Mouse (Mus musculus) megakaryocyte, adult 5-6 weeks (primary cell): ENCODE measurements around the gene Srd5a2. TPM values are rescaled to one million over a fixed set of nuclear protein-coding genes. Genes with fewer than 3 reads are reported as not detected.

ENCODE experiments used
- ATAC-seq: 2 replicates; pipeline ENCODE4 v1.8.0; 2016; ENCODE audit warnings: mild to moderate bottlenecking, inconsistent platforms; ENCODE audit not compliant: poor library complexity, severe bottlenecking
- total RNA-seq, 2 experiments: library from RNA; stranded (forward) in 1 of 2; stranded (reverse) in 1 of 2; fragments of 153-499, 151-499 nt in 1 of 2; fragments of 221-1000, 200-1000 nt in 1 of 2; gene quantifications; 2 replicates each; pipeline versions ENCODE4 v1.2.3 to v1.2.4; 2015 to 2017

The Srd5a2 gene
- total RNA-seq, 2 experiments from 2014 or later, result not detected

- ATAC-seq, result no peak
These were observed 61.1 kb downstream of the Srd5a2 start for GRCm38 (mm10) chr17:73986571-73986970.

DNA sequence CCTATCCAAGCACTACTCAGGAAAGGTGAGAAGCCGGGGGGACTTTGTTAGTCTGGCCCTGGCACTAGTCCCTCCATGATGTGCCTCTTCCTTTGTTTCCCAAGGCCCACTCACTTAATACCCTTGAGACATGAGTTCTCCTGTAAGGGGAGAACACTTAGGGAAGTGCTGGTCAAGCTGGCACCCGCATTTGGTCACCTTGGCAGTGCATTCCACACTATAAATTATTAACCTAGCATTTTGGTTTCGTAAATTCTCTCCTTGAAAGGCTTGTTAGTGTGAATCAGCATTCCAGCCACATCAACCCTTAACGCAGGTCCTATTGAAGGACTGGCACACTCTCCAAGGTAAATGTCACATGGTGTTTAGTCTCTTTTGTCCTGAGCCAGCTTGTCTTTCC is 61.8 kb downstream of the Srd5a2 start:
- no peak for ATAC-seq

DNA sequence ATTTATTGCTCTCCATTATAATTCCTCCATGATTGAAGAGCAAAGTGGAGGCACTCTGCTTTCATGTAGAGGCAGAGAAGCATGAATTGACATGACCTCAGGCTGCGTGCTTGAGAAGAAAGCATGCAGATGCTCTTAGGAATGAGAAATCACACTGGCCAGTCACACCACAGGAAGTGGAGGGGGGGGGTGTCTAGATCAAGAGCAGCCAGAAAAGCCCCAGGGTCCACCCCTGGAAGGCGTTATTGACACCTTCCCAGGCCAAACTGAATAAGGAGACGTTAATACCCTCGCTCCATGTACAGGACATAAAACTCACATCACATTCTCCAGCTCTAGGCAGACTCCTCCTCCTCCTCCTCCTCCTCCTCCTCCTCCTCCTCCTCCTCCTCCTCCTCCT is 63.2 kb downstream of the Srd5a2 start:
- no peak for ATAC-seq

DNA sequence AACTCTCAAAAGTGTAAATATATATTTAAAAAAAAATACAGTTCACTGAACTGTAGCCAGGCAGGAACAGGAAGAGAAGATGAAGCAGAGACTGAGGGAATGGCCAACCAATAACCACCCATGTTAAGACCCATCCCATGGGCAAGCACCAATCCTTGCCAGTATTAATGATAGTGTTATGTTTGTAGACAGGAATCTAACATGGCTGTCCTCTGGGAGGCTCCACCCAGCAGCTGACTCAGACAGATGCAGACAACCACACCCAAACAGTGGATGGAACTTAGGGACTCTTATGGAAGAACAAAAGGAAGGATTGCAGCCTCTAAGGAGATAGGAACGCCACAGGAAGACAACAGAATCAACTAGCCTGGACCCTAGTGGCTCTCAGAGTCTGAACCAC is 64.8 kb downstream of the Srd5a2 start:
- no peak for ATAC-seq

DNA sequence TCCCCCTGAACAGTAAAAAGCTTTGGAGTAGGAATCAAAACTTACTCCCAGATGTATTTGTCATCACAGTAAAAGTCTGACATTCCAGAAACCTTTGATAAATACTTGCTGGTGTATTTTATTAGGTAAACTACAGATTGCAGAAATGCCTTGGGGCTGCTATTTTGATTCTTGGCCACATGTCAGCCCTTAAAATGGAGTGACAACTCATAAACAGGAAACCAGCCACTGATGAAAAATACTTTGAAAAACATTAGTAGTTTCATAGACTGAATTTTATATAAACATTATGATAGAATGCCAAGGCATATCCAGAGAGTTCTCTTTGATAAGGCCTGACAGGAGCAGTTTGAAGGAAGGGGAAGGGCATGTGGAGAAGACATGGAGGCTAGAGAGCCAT is 71.7 kb downstream of the Srd5a2 start:
- ATAC-seq, result no peak

DNA sequence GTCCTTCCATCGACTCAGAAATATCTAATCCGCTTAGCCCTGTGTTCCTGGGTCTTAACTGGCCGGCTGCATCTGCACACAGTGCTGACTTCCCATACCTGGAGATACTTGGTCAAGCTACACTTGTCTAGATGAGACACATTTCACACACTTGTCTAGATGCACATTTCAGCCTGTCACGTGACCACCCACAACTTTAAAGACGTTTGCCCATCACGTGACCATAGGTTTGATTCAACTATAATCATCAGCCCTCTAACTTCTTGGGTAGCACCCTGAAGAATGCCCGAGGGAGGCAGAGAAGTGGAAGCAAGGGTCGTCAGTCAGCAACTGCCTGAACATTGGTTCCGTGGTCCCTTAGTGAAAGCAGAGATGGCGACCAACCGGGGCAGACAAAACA is 75.1 kb downstream of the Srd5a2 start:
- ATAC-seq, result no peak

DNA sequence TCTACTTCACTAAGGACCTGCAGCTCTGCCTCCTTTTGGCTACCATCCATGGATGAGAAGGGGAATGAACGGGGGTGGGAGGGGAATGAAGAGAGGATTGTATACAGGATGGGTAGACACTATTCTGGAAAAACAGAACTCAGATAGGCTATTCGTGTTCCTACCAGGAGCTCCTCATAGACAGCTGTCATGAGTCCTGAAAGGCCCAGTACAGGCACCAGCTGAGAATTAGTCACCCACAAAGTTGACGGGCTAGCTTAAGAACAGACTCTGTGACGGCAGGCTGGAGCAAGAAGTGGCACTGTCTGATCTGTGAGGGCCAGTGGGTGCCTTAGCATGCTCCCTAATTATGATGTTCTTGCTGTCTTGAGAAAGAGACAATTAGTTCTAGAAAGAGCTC is 76.4 kb downstream of the Srd5a2 start:
- ATAC-seq, result no peak

DNA sequence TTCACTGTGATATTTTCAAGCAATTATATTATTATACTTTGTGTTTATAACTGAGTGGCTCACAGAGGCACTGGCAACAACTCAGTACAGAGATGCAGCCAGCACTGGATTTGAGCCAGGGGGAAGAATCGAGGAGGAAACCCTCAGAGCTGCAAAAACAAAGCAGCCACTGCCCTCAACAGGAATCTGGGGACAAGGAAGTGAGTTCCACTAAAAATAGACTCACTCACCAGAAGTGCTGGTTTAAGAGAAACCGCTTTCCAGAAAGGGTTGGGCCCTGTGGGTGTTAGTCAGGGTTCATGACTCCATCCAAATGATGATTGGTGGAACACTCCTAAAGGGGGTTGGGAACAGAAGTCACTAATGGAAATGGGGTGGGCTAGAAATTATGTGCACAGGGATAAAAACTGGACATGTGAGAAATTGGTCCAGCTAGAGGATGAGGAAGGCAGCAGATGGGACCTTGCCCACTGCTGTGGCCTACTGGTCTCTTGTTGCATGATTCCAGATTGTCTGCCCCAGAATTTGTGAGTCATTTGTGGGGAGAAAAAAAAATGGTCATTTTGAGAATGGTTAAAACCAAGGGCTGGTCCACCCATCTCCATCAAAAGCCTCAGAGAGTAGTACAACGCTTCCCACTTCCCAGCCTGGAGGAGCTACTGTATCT is 77.2 kb downstream of the Srd5a2 start:
- ATAC-seq, result peak; percentile 87

Other genes starting within 250 kb of the Srd5a2 start
- gene Ehd3, start 243.8 kb downstream of the Srd5a2 start, total RNA-seq (2015), result 1.3 TPM in 1 of 2 replicates, not detected in the other
- 0.51 and 0.73 TPM in 2 replicates for gene Ehd3, start 243.8 kb downstream of the Srd5a2 start, total RNA-seq (2017)
- gene Xdh, start 97.7 kb downstream of the Srd5a2 start, total RNA-seq (2015), result 218 and 259 TPM in 2 replicates
- gene Xdh, start 97.7 kb downstream of the Srd5a2 start, total RNA-seq (2017), result 211 and 252 TPM in 2 replicates
- 64.4 and 71.4 TPM in 2 replicates for gene Memo1, start 247.6 kb upstream of the Srd5a2 start, total RNA-seq (2015)
- 59.6 and 64.4 TPM in 2 replicates for gene Memo1, start 247.6 kb upstream of the Srd5a2 start, total RNA-seq (2017)